Mouse (Mus musculus) cortical plate, adult 2 months (tissue): ENCODE data around the gene Lrrc28. TPM values are rescaled to one million over a fixed set of nuclear protein-coding genes. Genes with fewer than 3 reads are reported as not detected.

ENCODE experiments used
- H3K27ac ChIP-seq: fragments of 200-500 bp; 2 replicates; pipeline ENCODE4 v1.5.1; 2012; ENCODE audit warnings: low read length, control low read depth, inconsistent platforms; ENCODE audit not compliant: insufficient read depth
- H3K4me1 ChIP-seq: fragments of 200-500 bp; 2 replicates; pipeline ENCODE4 v1.6.1; 2011; ENCODE audit warnings: low read length; ENCODE audit not compliant: control insufficient read depth, insufficient read depth
- H3K4me3 ChIP-seq: fragments of 200-500 bp; 2 replicates; pipeline ENCODE4 v1.5.1; 2011; ENCODE audit warnings: mild to moderate bottlenecking, low read length, control low read depth; ENCODE audit not compliant: insufficient read depth
- CTCF ChIP-seq: fragments of 200-500 bp; IDR thresholded peaks from 2 replicates; pipeline ENCODE4 v1.5.1; 2011; ENCODE audit warnings: mild to moderate bottlenecking, control low read depth, low read length; ENCODE audit not compliant: insufficient read depth; ENCODE audit errors: extremely low read depth
- POLR2A ChIP-seq: fragments of 200-500 bp; IDR thresholded peaks from 2 replicates; pipeline ENCODE4 v1.6.1; 2011; ENCODE audit warnings: mild to moderate bottlenecking, low read length, control low read depth; ENCODE audit not compliant: insufficient read depth; ENCODE audit errors: extremely low read depth
- polyA plus RNA-seq: library from polyadenylated mRNA; depleted of rRNA; stranded (reverse); fragments of >200 nt; gene quantifications from 2 replicates; pipeline ENCODE4 v1.2.3, GENCODE M21; 2012; rRNA removed

The Lrrc28 gene
- polyA plus RNA-seq, result 33.8 and 43.1 TPM in 2 replicates

GRCm38 (mm10) chr7:67644833-67645680 lies at the start of gene Lrrc28:
Gene Lrrc28, minus strand, starts transcription at chr7:67645268.
- TF ChIP-seq POLR2A (peak; percentile 100), CTCF (no peak)
- H3K4me1 ChIP-seq, result peaks cover 3% of the 10 kb centered on the region; the same call in 1 of the 2 replicates

GRCm38 (mm10) chr7:67692791-67693538 lies 47.9 kb upstream of the Lrrc28 start:
- Histone ChIP-seq H3K4me3 (no peak overlapping the region), H3K27ac (no peak overlapping the region), H3K4me1 (no peaks in the 10 kb centered on the region)
- TF ChIP-seq POLR2A (no peak), CTCF (no peak)

More at GRCm38 (mm10) chr7:67644833-67645680, at the start of gene Lrrc28:
- Histone ChIP-seq H3K27ac (peak within 1 kb of the TSS; percentile 42), H3K4me3 (peak within 1 kb of the TSS; percentile 78)

- no peaks in the 10 kb centered on the region for H3K4me1 ChIP-seq
- TF ChIP-seq CTCF, result no peak
- no peak for TF ChIP-seq POLR2A
- H3K4me3 ChIP-seq, result no peak overlapping the region
- H3K27ac ChIP-seq, result no peak overlapping the region
Measured at GRCm38 (mm10) chr7:67692141-67692540, 47.1 kb upstream of the Lrrc28 start.

GRCm38 (mm10) chr7:67691036-67691435 lies 46.0 kb upstream of the Lrrc28 start:
- Histone ChIP-seq H3K4me1 (no peaks in the 10 kb centered on the region), H3K4me3 (no peak overlapping the region), H3K27ac (no peak overlapping the region)
- TF ChIP-seq POLR2A (no peak), CTCF (no peak)

- TF ChIP-seq CTCF (no peak), POLR2A (no peak)
- no peak overlapping the region for H3K4me3 ChIP-seq
- no peak overlapping the region for H3K27ac ChIP-seq
- no peaks in the 10 kb centered on the region for H3K4me1 ChIP-seq
Measured at GRCm38 (mm10) chr7:67689793-67690192, 44.7 kb upstream of the Lrrc28 start.

- no peaks in the 10 kb centered on the region for H3K4me1 ChIP-seq
- H3K4me3 ChIP-seq, result no peak overlapping the region
- TF ChIP-seq POLR2A, result no peak
- no peak for TF ChIP-seq CTCF
- H3K27ac ChIP-seq, result no peak overlapping the region
Measured at GRCm38 (mm10) chr7:67688281-67688680, 43.2 kb upstream of the Lrrc28 start.

GRCm38 (mm10) chr7:67686545-67686944 lies 41.5 kb upstream of the Lrrc28 start:
- TF ChIP-seq POLR2A (no peak), CTCF (0 out of 2 replicates have a peak, but pooled peaks have one; percentile 6)

GRCm38 (mm10) chr7:67683006-67683405 lies 37.9 kb upstream of the Lrrc28 start:
- TF ChIP-seq CTCF (no peak), POLR2A (no peak)
- Histone ChIP-seq H3K4me1 (no peaks in the 10 kb centered on the region), H3K4me3 (no peak overlapping the region), H3K27ac (no peak overlapping the region)

More at GRCm38 (mm10) chr7:67686545-67686944, 41.5 kb upstream of the Lrrc28 start:
- Histone ChIP-seq H3K4me1 (no peaks in the 10 kb centered on the region), H3K4me3 (no peak overlapping the region), H3K27ac (no peak overlapping the region)

GRCm38 (mm10) chr7:67681078-67681477 lies 36.0 kb upstream of the Lrrc28 start:
- Histone ChIP-seq H3K27ac (no peak overlapping the region), H3K4me3 (no peak overlapping the region), H3K4me1 (no peaks in the 10 kb centered on the region)
- no peak for TF ChIP-seq POLR2A
- TF ChIP-seq CTCF, result no peak
